Mouse (Mus musculus): ENCODE data around the gene Rab23. TPM values are rescaled to one million over a fixed set of nuclear protein-coding genes. Genes with fewer than 3 reads are reported as not detected.
A peak's percentile ranks its signal among the peaks of the same experiment; 100 is the strongest.

Gene Rab23
- 29.1 and 29.7 TPM in 2 replicates for polyA plus RNA-seq (2016; fragmentation: Nextera tagmentation; extraction: Ambion mirVana)

DNA sequence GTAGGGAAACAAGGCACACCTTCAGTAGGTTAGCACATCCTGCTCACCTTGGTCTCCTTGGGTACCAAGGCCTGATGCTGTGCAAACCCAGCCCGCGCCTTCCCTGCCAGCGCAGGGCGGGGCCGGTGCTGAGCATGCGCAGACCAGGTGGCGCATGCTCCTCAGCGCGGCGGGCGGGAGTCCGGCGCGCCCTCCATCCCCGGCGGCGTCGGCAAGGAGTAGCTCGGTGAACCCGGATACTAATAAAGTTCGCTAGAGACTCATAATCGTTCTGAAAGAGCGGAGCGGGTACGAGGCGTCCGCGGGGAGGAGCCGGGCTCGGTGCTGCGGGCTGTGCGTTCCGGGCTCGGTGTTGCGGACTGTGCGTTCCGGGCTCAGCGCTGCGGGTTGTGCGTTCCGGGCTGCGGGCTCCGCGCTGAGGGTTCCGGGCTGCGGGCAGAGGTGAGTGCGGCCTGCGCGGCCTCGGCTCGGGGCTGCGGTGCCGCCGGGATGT is at the start of gene Rab23:
Rab23 (plus strand) TSS at position 155 of the 493 bp plus-strand sequence.
- H3K4me3 ChIP-seq, result peak within 1 kb of the TSS; percentile 83
- no peaks in the 10 kb centered on the region for H3K27me3 ChIP-seq (replicated peaks)
- ATAC-seq (ENCODE audit: low FRiP score, low read depth), result peak; percentile 97
- peak within 1 kb of the TSS; percentile 87 for H3K9ac ChIP-seq
- peak within 1 kb of the TSS; percentile 72; the same call in 1 of the 2 replicates for H3K27ac ChIP-seq
- peaks cover 18% of the 10 kb centered on the region for H3K36me3 ChIP-seq
- WGBS, result under 1% methylated on average over 54 of the region's 54 CpGs
- peaks cover 5% of the 10 kb centered on the region for H3K4me1 ChIP-seq
- no peaks in the 10 kb centered on the region for H3K9me3 ChIP-seq
- peak within 1 kb of the TSS; percentile 65 for H3K4me2 ChIP-seq (replicated peaks)

DNA sequence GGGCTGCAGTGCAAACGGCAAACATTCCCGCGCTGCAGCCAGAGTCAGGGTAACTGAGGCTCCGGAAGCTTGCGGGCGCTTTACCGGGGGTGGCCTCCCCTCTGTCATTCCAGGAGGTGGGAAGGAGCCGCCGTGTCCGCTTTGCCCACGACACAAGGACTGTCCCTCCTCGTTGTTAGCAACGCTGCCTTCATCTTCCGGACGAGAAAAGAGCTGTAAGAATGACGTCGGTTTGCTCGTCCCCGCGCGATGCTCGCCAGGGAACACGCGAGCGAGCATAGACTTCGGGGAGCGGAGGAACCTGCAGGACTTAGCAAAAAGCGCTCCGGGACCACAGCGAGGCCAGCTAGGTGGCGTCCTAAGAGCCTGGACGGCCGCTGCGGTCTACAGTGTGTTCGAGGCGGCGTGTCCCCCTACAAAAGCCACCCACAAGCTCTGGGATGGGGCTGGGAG is 49.5 kb upstream of the Rab23 start:
- Histone ChIP-seq H3K9ac (peak overlapping the region; percentile 70), H3K27me3 (replicated peaks) (no peaks in the 10 kb centered on the region), H3K4me2 (replicated peaks) (peak overlapping the region; percentile 81), H3K4me3 (peak overlapping the region; percentile 74), H3K9me3 (no peaks in the 10 kb centered on the region), H3K36me3 (peaks cover 13% of the 10 kb centered on the region), H3K27ac (peak overlapping the region; percentile 32; the same call in 1 of the 2 replicates), H3K4me1 (peaks cover 4% of the 10 kb centered on the region)
- WGBS, result under 1% methylated on average over 37 of the region's 37 CpGs
- ATAC-seq (ENCODE audit: low FRiP score, low read depth), result peak; percentile 68

DNA sequence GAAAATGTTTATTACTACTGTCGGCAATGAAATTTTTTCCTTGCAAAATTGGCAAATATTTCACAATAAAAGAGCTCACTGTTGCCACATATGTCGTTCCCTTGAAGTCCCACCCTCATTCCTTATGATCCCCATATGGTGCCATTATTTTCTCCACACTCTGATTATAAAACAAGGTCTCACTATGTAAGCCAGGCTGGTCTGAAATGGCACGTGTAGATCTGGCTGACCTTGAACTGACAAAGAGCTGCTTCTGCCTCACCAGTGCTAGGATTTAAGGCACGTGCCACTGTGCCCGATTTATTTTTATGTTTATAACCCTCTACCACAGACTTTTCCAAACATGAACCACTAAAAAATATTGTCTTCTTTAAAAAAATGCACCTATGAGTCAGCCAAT is 48.2 kb upstream of the Rab23 start:
- Histone ChIP-seq H3K9me3 (no peaks in the 10 kb centered on the region), H3K4me2 (replicated peaks) (no peak overlapping the region), H3K4me1 (peaks cover 4% of the 10 kb centered on the region), H3K27ac (no peak overlapping the region), H3K4me3 (no peak overlapping the region), H3K9ac (no peak overlapping the region), H3K27me3 (replicated peaks) (no peaks in the 10 kb centered on the region), H3K36me3 (0 out of 2 replicates have a peak, but pooled peaks cover 5% of the 10 kb centered on the region)
- WGBS, result 70% methylated on average over 5 of the region's 5 CpGs
- ATAC-seq (ENCODE audit: low FRiP score, low read depth), result no peak

DNA sequence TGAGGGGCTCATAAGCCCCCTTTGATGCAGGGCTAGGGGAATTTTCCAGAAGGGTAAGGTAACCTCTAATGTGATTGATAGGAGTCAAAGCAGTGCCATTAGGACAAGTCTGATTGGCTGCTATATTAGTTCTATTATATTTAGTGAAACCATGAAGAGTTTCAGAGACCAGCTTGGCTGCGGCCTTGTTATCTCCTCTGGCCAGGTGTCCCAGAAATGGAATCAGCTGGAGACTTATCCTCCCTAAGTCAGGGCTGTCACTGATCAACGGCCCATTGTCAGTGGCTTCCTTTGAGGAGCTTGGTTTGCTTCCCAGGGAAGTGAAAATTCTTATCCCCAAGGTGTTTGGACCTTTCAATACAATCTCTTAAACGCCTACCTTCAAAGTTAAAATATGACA is 47.6 kb upstream of the Rab23 start:
- H3K9me3 ChIP-seq, result no peaks in the 10 kb centered on the region

DNA sequence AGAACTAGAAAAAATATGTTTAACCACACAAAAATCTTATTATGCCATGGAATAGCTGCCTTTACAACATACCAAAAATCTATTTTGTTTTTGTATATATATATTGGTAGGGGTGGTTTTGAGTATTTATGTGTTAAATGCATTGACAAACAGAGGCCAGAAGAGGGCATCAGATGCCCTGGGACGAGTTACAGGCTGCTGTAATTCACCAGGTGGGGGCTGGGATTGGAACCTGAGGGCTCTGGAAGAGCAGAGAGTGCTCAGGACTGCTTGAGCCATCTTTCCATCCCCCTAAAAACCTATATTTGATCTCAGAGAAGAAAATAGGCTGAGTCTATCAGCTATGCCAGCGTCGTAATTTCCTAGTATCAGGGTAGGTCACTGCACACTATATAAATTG is 47.2 kb upstream of the Rab23 start:
- Histone ChIP-seq H3K4me1 (peaks cover 4% of the 10 kb centered on the region), H3K9me3 (no peaks in the 10 kb centered on the region), H3K27ac (no peak overlapping the region), H3K4me2 (replicated peaks) (no peak overlapping the region), H3K9ac (no peak overlapping the region), H3K4me3 (no peak overlapping the region), H3K36me3 (no peaks in the 10 kb centered on the region), H3K27me3 (replicated peaks) (no peaks in the 10 kb centered on the region)
- 30% methylated on average over 3 of the region's 3 CpGs for WGBS
- ATAC-seq (ENCODE audit: low FRiP score, low read depth), result no peak

More for the DNA sequence above, 47.6 kb upstream of the Rab23 start:
- no peak overlapping the region for H3K4me3 ChIP-seq
- peaks cover 4% of the 10 kb centered on the region for H3K4me1 ChIP-seq
- H3K9ac ChIP-seq, result no peak overlapping the region
- 73% methylated on average over 3 of the region's 3 CpGs for WGBS
- no peak for ATAC-seq (ENCODE audit: low FRiP score, low read depth)
- H3K27ac ChIP-seq, result no peak overlapping the region
- no peaks in the 10 kb centered on the region for H3K27me3 ChIP-seq (replicated peaks)
- H3K36me3 ChIP-seq, result no peaks in the 10 kb centered on the region
- H3K4me2 ChIP-seq (replicated peaks), result no peak overlapping the region

DNA sequence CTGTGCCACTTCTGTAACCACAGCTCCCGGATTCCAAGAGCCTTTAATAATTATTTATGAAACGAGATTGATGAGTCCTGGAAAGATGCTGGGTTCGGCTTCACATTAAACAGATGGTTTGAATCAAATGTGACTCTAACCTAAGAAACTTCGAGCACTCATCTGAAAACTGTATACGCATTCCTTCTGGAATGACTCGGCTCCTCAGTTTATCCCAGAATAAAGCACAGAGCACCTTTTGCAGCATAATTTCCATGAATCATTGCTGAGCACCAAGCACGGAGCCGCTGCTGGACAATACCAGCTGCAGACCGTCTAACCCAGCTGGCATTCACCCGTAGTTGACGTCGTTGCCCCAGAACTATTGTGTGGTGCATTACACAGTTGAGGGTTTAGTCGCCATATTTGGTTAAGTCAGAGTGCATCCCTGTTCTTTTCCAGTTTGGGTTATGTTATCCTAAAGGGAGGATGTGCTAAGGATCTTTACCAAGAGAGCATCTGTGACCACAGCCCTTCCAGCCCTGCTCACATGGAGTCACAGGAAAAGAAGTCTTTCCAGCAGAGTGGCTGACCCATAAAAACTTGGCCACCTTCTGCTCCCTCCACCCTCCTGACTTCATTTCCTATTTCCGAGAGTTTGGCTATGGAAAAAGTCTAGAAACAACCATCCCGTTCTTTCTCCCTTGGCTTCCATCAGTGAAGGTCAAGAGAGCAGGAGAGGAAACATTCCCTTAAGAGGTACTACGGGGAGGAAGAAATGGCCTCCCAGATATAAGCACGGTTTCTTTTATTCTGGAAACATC is 46.3 kb upstream of the Rab23 start:
- no peaks in the 10 kb centered on the region for H3K36me3 ChIP-seq
- ATAC-seq (ENCODE audit: low FRiP score, low read depth), result no peak
- no peaks in the 10 kb centered on the region for H3K27me3 ChIP-seq (replicated peaks)
- H3K9ac ChIP-seq, result no peak overlapping the region
- H3K27ac ChIP-seq, result no peak overlapping the region
- 82% methylated on average over 17 of the region's 17 CpGs for WGBS
- no peaks in the 10 kb centered on the region for H3K9me3 ChIP-seq
- H3K4me2 ChIP-seq (replicated peaks), result no peak overlapping the region
- H3K4me3 ChIP-seq, result no peak overlapping the region
- peaks cover 4% of the 10 kb centered on the region for H3K4me1 ChIP-seq

DNA sequence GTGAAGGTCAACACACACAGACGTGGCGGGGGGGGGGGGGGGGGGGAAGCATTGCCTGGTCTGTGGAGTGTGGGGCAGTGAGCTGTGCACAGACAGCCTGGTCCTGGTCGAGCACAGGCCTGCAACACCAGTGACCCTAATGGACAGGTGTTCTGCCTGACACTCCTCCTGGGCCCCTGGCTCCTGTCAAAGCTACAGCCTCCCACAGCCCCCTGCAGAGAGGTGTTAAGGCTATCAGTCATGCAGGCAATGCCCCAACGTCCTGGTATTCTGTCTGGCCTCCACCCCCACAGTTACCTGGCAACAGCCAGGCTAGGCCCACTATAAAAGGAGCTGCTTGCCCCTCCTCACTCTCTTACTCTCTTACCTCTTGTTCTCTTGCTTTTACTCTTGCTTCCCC is 39.3 kb upstream of the Rab23 start:
- Histone ChIP-seq H3K4me1 (no peaks in the 10 kb centered on the region), H3K4me2 (replicated peaks) (no peak overlapping the region), H3K27ac (no peak overlapping the region), H3K9ac (no peak overlapping the region), H3K4me3 (no peak overlapping the region), H3K9me3 (no peaks in the 10 kb centered on the region), H3K36me3 (no peaks in the 10 kb centered on the region), H3K27me3 (replicated peaks) (no peaks in the 10 kb centered on the region)
- WGBS, result 37% methylated on average over 3 of the region's 4 CpGs
- no peak for ATAC-seq (ENCODE audit: low FRiP score, low read depth)

DNA sequence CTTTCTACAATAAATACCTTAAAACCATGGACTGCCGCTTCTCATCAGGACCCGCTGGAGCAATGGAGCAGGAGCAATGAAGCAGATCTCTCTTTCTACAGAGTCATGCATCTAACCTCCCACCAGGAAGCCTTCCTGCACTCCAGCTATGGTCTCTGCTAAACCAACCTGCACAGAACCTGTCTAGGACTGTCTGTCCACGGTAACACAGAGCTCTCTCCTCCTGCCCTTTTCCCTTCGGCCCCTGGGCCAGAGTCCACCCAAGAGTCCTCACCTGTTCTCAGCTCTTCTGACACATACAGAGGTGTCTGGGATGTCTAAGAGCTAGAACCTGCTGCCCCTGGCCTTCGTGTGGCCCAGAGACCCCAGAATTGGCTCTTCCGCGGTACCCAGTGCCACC is 38.8 kb upstream of the Rab23 start:
- no peak overlapping the region for H3K9ac ChIP-seq
- WGBS, result 91% methylated on average over 7 of the region's 7 CpGs

DNA sequence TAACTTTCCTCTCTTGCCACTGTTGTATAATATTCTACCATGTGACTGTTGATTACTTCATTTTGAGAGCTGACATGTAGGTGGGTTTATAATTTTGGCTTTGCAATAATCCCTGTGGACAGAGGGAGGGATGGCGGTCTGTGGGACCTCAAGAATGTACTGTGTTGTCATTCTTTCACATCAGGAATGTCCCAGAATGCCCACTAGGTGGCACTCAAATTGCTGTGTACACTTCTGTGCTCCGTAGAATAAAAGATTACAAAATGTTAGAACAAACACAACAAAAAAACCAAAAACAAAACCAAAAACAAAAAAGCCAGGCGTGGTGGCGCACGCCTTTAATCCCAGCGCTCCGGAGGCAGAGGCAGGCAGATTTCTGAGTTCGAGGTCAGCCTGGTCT is 35.2 kb upstream of the Rab23 start:
- no peak overlapping the region for H3K9ac ChIP-seq
- no peaks in the 10 kb centered on the region for H3K9me3 ChIP-seq
- no peaks in the 10 kb centered on the region for H3K4me1 ChIP-seq
- H3K4me3 ChIP-seq, result no peak overlapping the region
- no peaks in the 10 kb centered on the region for H3K36me3 ChIP-seq
- H3K4me2 ChIP-seq (replicated peaks), result no peak overlapping the region
- no peak overlapping the region for H3K27ac ChIP-seq
- 63% methylated on average over 8 of the region's 8 CpGs for WGBS
- no peak for ATAC-seq (ENCODE audit: low FRiP score, low read depth)
- no peaks in the 10 kb centered on the region for H3K27me3 ChIP-seq (replicated peaks)

More for the DNA sequence above, 38.8 kb upstream of the Rab23 start:
- no peaks in the 10 kb centered on the region for H3K36me3 ChIP-seq
- H3K9me3 ChIP-seq, result no peaks in the 10 kb centered on the region
- H3K4me2 ChIP-seq (replicated peaks), result no peak overlapping the region
- H3K4me1 ChIP-seq, result no peaks in the 10 kb centered on the region
- no peak overlapping the region for H3K4me3 ChIP-seq
- H3K27ac ChIP-seq, result no peak overlapping the region
- H3K27me3 ChIP-seq (replicated peaks), result no peaks in the 10 kb centered on the region
- ATAC-seq (ENCODE audit: low FRiP score, low read depth), result no peak

DNA sequence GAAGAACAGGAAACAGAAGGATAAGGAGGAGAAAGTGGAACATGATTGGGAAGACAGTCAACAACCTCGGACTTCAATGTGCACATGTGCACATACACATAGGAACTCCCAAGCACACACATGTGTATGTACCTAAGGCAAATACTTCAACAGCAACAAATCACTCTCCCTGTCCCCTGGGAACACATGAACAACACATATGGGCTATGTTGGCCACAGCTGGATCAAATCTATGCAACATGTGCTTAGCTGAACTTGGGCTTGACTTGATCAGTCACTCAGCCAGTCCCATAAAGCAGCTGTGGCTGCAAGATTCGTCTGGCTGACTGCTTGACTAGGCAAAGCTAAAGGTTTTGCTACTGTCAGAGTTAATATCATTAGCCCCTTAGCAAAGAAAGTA is 30.9 kb upstream of the Rab23 start:
- Histone ChIP-seq H3K27ac (no peak overlapping the region), H3K4me3 (no peak overlapping the region), H3K27me3 (replicated peaks) (no peaks in the 10 kb centered on the region), H3K4me2 (replicated peaks) (no peak overlapping the region), H3K4me1 (no peaks in the 10 kb centered on the region), H3K36me3 (no peaks in the 10 kb centered on the region), H3K9ac (no peak overlapping the region), H3K9me3 (no peaks in the 10 kb centered on the region)
- ATAC-seq (ENCODE audit: low FRiP score, low read depth), result no peak
- 69% methylated on average over 2 of the region's 2 CpGs for WGBS

DNA sequence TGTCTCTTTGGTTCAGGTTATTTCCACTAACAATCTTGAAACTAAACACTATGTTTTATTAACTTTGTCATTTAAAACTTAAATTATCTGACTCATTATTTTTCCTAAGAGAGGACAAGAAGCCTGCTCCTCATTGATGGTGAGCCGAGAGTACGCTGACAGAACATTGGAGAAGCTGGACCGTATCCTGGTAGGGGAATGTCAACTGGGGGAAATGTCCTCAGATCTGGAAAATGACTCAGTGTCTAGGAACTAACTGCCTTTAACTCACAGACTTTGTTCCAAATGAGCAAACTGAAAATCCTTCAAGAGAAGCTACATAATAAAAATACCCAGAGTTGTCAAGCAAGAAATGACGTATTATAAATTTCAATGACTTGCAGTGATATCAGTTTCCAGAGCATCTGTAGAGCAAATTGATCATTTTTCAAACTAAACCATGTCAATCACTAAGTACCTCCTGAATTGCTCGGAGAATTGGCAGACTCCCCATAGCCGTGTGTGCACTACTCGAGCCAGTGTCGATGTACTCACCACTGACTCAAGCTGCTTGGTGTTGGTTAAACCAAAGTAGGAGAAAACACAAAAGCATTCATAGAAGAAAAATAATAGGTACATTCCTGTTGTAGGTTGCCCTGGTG is 30.1 kb upstream of the Rab23 start:
- H3K4me3 ChIP-seq, result no peak overlapping the region
- H3K4me1 ChIP-seq, result no peaks in the 10 kb centered on the region
- H3K4me2 ChIP-seq (replicated peaks), result no peak overlapping the region
- 90% methylated on average over 8 of the region's 8 CpGs for WGBS
- H3K9ac ChIP-seq, result no peak overlapping the region
- H3K27me3 ChIP-seq (replicated peaks), result no peaks in the 10 kb centered on the region
- no peak overlapping the region for H3K27ac ChIP-seq
- no peaks in the 10 kb centered on the region for H3K36me3 ChIP-seq
- no peaks in the 10 kb centered on the region for H3K9me3 ChIP-seq
- no peak for ATAC-seq (ENCODE audit: low FRiP score, low read depth)

DNA sequence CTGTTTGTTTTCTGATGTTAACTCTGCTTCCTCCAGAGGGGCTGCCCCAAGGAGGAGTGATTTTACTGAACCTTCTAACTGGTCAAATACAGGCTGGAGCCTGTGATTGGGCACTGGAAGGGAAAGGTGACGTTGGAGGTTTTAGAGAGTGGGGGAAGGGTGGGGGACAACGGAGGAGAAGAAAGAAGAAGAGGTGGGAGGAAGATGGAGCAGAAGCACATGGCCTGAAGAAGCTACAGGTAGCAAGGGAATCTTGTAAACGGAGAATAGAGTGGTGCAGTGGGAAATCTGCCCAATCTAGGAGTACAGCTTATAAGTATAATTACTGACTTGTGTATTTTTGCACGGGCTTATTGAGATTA is 29.6 kb upstream of the Rab23 start:
- ATAC-seq (ENCODE audit: low FRiP score, low read depth), result no peak
- H3K4me1 ChIP-seq, result no peaks in the 10 kb centered on the region
- no peak overlapping the region for H3K4me3 ChIP-seq
- H3K27me3 ChIP-seq (replicated peaks), result no peaks in the 10 kb centered on the region
- H3K9me3 ChIP-seq, result no peaks in the 10 kb centered on the region
- H3K9ac ChIP-seq, result no peak overlapping the region
- WGBS, result 50% methylated on average over 4 of the region's 4 CpGs
- H3K4me2 ChIP-seq (replicated peaks), result no peak overlapping the region
- no peaks in the 10 kb centered on the region for H3K36me3 ChIP-seq
- no peak overlapping the region for H3K27ac ChIP-seq
